Mouse (Mus musculus) embryo, embryonic 11 days (tissue): Measurements from ENCODE around the gene Msh4.

Experiments
- DNase-seq: peaks from one replicate; pipeline ENCODE4 v3.0.0-alpha.2; 2015

Gene Msh4

DNA sequence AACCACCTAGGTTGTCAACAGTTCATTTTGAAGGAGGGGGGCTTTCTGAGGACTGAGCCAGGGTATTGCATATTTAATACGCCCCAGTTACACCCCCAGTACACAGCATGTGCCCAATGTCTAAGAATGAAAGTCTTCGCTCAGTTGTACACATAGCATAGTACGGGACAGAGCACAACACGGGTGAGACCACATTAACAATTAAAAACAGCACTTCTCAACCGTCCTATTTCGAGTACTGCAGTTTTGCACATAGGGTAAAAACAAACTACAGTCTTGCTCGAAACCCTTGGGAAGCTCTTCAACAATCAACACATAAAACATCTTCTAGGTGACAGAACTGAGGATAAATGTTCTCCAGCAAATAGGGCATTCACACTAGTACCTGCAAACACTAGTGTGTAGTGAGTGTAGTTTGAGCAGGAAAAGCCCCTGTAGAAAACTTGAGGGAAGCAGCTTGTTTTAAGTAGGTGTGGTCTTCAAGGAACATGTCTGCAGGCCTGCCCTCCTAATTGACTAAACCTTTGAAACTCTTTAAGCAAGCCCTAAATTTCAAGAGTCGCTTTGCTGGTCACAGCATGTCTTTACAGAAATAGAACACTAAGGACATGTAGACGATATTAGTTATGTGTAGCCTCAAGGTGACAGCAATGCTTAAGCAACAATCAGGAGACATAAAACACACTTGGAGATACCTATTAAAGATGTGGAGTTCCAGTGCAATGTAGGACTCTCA lies at the start of gene Msh4:
Gene Msh4, minus strand, starts transcription at position 3 of the 736 bp plus-strand sequence.
- no peak for DNase-seq

DNA sequence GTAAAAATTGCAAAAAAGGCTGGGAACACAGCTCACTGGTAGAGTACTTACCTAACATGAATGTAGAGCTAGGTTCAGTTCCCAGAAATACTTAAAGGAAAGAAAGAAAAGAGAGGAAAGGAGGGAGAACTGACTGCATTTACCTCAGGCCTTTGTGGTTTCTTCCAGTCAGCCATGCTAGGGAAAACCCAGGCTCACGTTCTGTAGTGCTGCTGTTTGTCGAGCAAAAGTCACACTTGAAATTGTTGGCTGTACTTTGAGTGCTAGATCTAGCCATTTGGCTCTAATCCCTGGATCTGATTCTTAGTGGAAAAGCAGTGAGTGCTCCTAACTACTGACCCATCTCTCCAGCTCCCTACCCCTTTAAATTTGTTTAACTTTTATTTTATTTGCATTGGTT lies 42.2 kb upstream of the Msh4 start:
- no peak for DNase-seq

GRCm38 (mm10) chr3:153947271-153947670 lies 41.3 kb upstream of the Msh4 start:
- DNase-seq = no peak

DNA sequence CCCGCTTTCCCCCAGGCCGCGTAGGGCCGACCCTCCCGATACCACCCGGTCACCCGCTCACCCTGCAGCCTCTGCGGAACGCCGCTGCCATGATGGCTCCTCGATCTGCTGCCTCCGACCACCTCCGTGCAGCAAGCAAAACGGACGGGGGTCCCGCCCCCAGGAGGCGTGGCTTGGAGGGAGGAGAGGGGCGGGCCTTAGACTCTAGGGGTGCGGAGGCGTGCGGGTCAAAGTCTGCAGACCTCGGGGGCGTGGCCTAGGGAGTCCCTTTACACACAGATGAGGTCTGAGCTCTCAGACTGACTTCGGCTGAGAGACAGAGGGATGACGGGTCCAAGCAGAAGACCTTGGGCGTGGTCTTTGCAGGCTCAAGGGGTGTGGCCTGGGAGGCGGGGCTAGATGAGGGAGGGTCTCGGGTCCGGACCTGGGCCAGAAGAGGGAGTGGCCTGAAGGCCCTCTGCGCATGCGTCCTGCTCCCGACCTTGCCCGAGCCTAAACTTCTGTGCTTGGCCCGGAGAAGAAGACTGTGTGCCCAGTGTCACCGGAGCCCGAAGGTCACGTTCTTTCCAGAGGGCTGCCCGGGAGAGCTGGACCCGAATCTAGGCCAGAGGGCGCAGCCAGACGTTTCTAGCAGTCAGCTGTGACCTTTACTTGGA lies 38.5 kb upstream of the Msh4 start, which contains the start of gene Acadm:
Gene Acadm, minus strand, starts transcription at position 298 of the 656 bp plus-strand sequence.
- peak; percentile 100 for DNase-seq

GRCm38 (mm10) chr3:153943901-153944334 lies 38.0 kb upstream of the Msh4 start:
- no peak for DNase-seq

- peak; percentile 58 for DNase-seq
These were observed 37.2 kb upstream of the Msh4 start for GRCm38 (mm10) chr3:153943003-153943640.

- no peak for DNase-seq
These were observed 35.7 kb upstream of the Msh4 start for GRCm38 (mm10) chr3:153941613-153942012.

DNA sequence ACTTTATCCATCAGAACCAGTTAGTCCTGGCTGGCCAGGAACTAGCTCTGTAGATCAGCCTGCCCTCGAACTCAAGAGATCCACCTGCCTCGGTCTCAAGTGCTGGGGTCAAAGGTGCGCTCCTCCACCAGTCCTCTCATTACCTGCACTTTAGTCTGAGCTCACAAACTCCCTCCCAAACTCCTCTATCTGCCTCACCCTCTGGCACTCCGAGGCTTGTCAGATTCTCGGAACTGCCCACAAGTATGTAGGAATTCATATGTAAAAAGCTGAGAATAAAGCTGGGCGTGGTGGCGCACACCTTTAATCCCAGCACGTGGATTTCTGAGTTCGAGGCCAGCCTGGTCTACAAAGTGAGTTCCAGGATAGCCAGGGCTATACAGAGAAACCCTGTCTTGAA lies 34.5 kb upstream of the Msh4 start:
- DNase-seq = no peak

GRCm38 (mm10) chr3:153940021-153940420 lies 34.1 kb upstream of the Msh4 start:
- no peak for DNase-seq

DNA sequence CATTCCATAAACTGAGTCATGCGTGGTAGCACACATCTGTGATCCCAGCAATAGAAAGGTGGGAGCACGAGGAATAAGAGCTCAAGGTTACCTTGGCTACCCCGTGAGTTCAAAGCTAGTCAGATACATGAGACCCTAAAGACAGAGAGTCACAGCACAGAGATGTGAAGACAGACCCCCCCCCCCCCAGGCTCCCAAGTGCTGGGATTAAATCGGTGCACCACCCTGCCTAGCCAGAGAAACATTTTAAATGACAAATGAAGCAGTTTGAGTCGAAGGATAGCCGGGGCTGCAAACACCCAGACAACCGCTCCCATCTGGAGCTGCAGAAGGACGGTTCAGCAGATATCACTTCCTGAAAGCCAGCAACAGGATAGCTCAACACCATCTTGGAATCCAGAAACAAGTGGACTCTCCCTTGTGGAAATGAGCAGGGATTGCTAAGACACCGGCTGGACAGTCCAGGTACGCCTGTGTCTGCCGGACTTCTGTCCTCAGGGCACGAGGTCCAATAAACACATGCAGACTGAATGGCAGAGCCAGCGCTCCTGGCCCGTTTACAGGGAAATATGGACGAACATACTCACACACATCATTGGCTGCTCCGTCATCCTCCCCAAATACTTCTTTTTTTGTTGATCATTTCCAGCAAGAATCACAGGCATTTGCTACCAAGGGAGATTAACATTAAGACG lies 31.3 kb upstream of the Msh4 start:
- no peak for DNase-seq

DNA sequence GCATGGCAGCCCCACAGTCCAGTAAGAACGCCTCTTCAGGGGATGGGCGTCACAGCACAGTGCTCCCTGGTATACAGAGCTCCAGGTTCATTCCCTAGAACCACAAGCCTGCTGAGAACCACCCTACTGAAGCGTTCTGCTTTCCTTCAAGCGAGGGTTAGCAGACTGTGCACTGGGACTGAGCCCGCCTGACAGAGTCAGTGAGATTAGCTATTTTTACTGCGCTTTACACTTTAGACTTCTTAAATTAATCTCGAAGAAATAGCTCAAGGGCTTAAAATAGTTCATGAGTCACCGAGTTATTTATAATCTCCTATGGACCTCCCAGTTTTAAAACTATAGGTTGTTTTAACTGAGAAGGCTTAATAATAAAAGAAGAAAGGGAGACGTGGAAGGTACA lies 29.9 kb upstream of the Msh4 start:
- no peak for DNase-seq

GRCm38 (mm10) chr3:153932461-153932860 lies 26.5 kb upstream of the Msh4 start:
- DNase-seq = no peak

DNA sequence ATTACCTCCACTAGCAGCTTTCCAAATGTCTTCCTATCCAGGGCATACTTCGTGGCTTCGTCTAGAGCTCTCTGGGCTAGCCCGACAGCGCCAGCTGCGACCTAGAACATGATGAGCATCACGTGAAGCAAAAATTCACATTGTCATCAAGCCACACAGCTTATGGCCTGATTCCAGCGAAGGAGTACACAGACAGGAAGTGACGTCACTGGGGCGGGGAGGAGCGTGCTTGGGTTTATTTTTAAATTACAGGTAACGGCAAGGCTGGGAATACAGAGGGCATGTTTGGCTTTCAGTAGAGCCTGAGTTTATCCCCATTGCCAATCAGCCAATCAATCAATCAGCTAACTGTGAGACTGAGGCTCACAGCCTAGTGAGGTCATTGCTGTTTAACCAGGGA lies 23.6 kb upstream of the Msh4 start:
- DNase-seq = no peak

- no peak for DNase-seq
These were observed 20.4 kb upstream of the Msh4 start for GRCm38 (mm10) chr3:153926333-153926732.

DNA sequence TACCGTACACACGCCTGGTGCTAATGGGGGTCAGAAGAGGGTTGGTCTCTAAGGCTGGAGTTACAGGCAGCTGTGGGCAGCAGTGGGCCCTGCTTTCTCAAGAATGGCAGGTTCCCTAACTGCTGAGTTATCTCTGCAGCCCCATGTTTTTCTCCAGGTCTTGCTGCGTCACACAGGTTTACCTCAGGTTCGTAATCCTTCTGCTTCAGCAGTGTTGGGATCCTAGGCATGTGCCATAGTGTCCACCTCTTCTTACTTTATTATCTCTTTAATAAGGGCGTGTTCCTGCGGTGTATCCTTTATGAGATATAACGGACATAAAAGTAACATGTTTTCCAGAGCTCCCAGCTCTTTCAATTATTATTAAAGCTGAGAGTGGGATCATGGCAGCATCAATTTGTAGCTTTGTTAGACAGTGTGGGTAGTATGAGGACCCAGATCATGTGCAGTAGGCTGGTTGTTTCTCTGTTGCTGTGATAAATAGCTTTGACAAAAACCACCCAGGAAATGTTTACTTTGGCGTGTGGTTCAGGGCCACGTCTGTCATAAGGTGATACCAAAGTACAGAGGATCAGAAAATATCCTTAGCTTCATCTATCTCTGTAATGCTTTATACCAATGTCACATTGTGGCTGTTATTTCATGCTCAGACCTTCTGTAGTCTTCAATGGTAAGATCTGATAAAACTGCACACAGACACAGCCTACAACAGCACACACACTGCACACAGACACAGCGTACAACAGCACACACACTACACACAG lies 15.4 kb upstream of the Msh4 start:
- no peak for DNase-seq

DNA sequence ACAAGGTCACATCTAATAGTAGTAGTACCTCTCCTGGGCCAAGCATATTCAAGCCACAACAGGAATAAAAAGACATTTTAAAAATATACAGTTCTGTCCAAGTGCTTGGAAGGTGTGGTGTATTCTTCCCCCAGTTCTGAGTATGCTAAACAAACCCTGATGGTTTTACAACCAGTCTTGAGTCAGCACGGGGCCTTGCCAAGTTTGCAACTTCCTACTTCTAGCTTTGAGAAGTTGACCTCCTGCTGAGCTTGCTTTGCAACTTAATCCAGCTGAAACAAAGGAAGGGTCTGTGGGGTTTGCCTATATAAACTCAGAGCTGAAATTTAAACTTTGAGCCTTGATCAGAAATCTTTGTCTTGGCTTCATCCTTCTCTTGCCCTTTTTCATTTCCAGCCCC lies 11.3 kb upstream of the Msh4 start:
- DNase-seq = peak; percentile 54

GRCm38 (mm10) chr3:153913510-153914243 lies 7.7 kb upstream of the Msh4 start:
- no peak for DNase-seq

- DNase-seq = peak; percentile 96
These were observed 6.9 kb upstream of the Msh4 start, which contains the start of gene Rabggtb for GRCm38 (mm10) chr3:153912546-153913509. TSS of gene Rabggtb (minus strand) at chr3:153913009.

- no peak for DNase-seq
These were observed 6.0 kb upstream of the Msh4 start for GRCm38 (mm10) chr3:153911882-153912440.
